Mouse (Mus musculus) hindbrain, postnatal 0 days (tissue): Measurements from ENCODE around the gene Mrps31. TPM values are rescaled to one million over a fixed set of nuclear protein-coding genes. Genes with fewer than 3 reads are reported as not detected.

Source experiments
- ATAC-seq: fragments of 200-750 bp; cut with Nextera tagmentation; 2 replicates; pipeline ENCODE4 v1.8.0; 2017; ENCODE audit warnings: mild to moderate bottlenecking, moderate TSS enrichment, moderate library complexity
- DNase-seq: peaks from one replicate; pipeline ENCODE4 v3.0.0-alpha.2; 2015; ENCODE audit warnings: low spot score
- H3K27ac ChIP-seq: fragments of 300-500 bp; sonication (generic); 2 replicates; pipeline ENCODE4 v1.5.1; 2014; ENCODE audit warnings: mild to moderate bottlenecking
- H3K27me3 ChIP-seq: fragments of 300-500 bp; sonication (generic); 2 replicates; pipeline ENCODE4 v1.6.1; 2014; ENCODE audit warnings: low read length, mixed read lengths; ENCODE audit not compliant: insufficient read depth
- H3K36me3 ChIP-seq: fragments of 300-500 bp; sonication (generic); 2 replicates; pipeline ENCODE4 v1.6.1; 2014; ENCODE audit warnings: low read length, mixed read lengths; ENCODE audit not compliant: insufficient read depth
- H3K4me1 ChIP-seq: fragments of 300-500 bp; sonication (generic); 2 replicates; pipeline ENCODE4 v1.6.1; 2014; ENCODE audit warnings: antibody characterized with exemption, low read length, mixed read lengths; ENCODE audit not compliant: insufficient read depth
- H3K4me2 ChIP-seq: fragments of 300-500 bp; sonication (generic); 2 replicates; pipeline ENCODE4 v1.6.1; 2014; ENCODE audit warnings: low read depth, mild to moderate bottlenecking, low read length, moderate library complexity, mixed read lengths
- H3K4me3 ChIP-seq: fragments of 300-500 bp; sonication (generic); 2 replicates; pipeline ENCODE4 v1.5.1; 2014; ENCODE audit warnings: low read length
- H3K9ac ChIP-seq: fragments of 300-500 bp; sonication (generic); replicated peaks from 2 replicates; pipeline ENCODE4 v1.6.1; 2014; ENCODE audit warnings: mild to moderate bottlenecking, low read length, moderate library complexity, mixed read lengths
- H3K9me3 ChIP-seq: fragments of 300-500 bp; sonication (generic); 2 replicates; pipeline ENCODE4 v1.6.1; 2016; ENCODE audit warnings: low read length, mixed read lengths
- CTCF ChIP-seq: IDR thresholded peaks from 2 replicates; pipeline ENCODE4 v1.5.1; 2016; ENCODE audit warnings: antibody characterized with exemption, control low read depth, low read depth
- WGBS: fragments of 180-500 bp; shearing (Covaris S2); extraction: QIAGEN DNeasy Blood & Tissue Kit; methylation state at CpG from one replicate; pipeline ENCODE4 v1.1.7; 2014; 5-methylcytosine and 5-hydroxymethylcytosine counted together
- polyA plus RNA-seq: library from polyadenylated mRNA; unstranded; fragments of >200 nt; fragmentation: Nextera tagmentation; extraction: Ambion mirVana; gene quantifications from 2 replicates; pipeline ENCODE4 v1.2.1, GENCODE M21; 2015
- total RNA-seq: library from RNA; depleted of rRNA; stranded (reverse); fragments of >200 nt; gene quantifications from 2 replicates; pipeline ENCODE4 v1.2.3, GENCODE M21; 2014; rRNA removed

Gene Mrps31
- total RNA-seq (14.3 and 18.4 TPM in 2 replicates), polyA plus RNA-seq (31.9 and 33.9 TPM in 2 replicates)

DNA sequence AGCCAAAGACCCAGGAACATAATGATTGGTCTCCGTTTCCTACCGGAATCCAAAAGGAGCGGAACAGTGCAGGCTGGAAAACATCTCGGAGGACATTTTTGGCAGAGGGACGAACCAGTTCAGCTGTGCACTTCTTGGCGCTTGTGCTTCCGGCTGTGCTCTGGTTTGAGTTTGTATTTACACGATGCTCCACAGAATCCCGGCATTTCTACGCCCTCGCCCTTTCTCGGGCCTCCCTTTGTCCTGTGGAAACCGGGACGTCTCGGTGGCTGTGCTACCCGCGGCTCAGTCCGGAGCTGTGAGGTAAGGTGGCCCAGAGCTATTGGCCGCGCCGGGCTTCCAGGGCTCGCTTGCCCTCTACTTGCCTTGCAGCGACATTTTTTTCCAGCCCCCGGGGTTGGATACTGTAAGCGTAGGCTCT, at the start of gene Mrps31:
Gene Mrps31 (plus strand): TSS at position 80 of the 421 bp plus-strand sequence.
- peak within 1 kb of the TSS; percentile 73 for H3K9ac ChIP-seq
- ATAC-seq (peak; percentile 95), DNase-seq (peak; percentile 94)
- no peaks in the 10 kb centered on the region for H3K36me3 ChIP-seq
- no peaks in the 10 kb centered on the region for H3K9me3 ChIP-seq
- no peaks in the 10 kb centered on the region for H3K27me3 ChIP-seq
- peak within 1 kb of the TSS; percentile 79 for H3K27ac ChIP-seq
- TF ChIP-seq CTCF: peak; percentile 24
- 0% methylated on average over 25 of the region's 25 CpGs for WGBS
- H3K4me3 ChIP-seq: peak within 1 kb of the TSS; percentile 76
- H3K4me2 ChIP-seq: peak within 1 kb of the TSS; percentile 78
- H3K4me1 ChIP-seq: no peaks in the 10 kb centered on the region; the same call in 1 of the 2 replicates

DNA sequence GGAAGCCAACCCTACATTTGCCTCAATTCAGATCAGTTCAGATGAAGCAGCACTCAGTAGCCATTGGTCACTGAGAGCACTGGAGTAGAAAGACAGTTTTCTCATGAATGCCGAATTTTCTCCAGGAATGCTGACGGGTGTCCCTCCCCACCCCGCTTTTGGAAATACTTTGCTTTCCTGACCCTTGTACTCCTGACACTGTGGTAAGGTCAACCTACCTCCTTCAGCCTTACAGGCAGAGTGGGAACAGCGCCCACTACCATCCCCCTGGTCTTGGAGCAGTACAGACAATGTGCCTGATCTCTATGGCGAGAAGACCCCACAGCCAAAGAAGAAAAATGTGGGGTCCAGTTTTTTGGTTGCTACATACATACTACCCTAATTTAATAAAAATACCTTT, 34.9 kb upstream of the Mrps31 start:
- DNase-seq (no peak), ATAC-seq (no peak)
- no peak overlapping the region for H3K4me2 ChIP-seq
- no peak overlapping the region for H3K27ac ChIP-seq
- WGBS: 89% methylated on average over 5 of the region's 5 CpGs
- no peak for TF ChIP-seq CTCF
- H3K27me3 ChIP-seq: no peaks in the 10 kb centered on the region
- H3K9me3 ChIP-seq: no peaks in the 10 kb centered on the region
- H3K9ac ChIP-seq: no peak overlapping the region
- no peaks in the 10 kb centered on the region for H3K4me1 ChIP-seq
- H3K36me3 ChIP-seq: peaks cover 10% of the 10 kb centered on the region; the same call in 1 of the 2 replicates
- H3K4me3 ChIP-seq: no peak overlapping the region

DNA sequence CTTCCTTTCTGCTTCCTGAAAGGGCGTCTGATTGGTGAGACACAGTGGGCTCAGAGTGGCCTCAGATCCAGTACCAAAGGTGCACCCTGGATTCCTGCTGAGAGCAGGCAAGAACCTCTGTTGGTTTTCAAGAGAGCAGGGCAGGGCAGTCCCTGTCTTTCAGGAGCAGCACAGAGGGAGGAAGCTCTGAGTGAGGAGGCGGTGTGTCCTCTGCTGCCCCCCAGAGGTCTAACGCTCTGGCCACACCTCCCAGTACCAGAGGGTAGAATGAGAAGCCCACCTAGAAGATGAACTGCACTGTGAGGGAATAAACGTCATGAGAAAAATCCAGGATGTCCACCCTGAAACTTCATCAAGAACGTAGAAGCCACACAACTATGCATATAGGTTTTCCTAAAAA, 34.3 kb upstream of the Mrps31 start:
- Histone ChIP-seq H3K27ac (no peak overlapping the region), H3K27me3 (no peaks in the 10 kb centered on the region), H3K4me3 (no peak overlapping the region), H3K9ac (no peak overlapping the region), H3K9me3 (no peaks in the 10 kb centered on the region), H3K36me3 (peaks cover 15% of the 10 kb centered on the region; the same call in 1 of the 2 replicates), H3K4me2 (no peak overlapping the region), H3K4me1 (no peaks in the 10 kb centered on the region)
- peak; percentile 47 for DNase-seq
- ATAC-seq: peak; percentile 80
- TF ChIP-seq CTCF: peak; percentile 67
- WGBS: 38% methylated on average over 5 of the region's 5 CpGs

DNA sequence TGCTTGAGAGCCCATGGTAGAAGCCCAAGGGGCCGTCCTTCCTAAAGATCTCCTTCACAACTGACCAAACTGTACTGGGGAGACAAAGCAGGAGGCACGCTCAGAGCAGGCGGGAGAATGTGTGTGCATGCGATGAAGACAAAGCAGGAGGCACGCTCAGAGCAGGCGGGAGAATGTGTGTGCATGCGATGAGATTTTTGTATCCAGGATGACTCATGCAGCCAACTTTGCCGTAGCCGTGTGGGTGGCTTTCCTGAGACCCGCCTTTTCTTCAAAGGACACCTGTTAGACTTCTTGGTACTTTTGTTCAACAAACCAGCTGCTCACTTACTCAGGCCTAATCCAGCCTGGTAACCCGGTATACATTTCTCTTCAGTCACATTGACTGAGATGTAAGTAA, 30.2 kb upstream of the Mrps31 start:
- Histone ChIP-seq H3K36me3 (peaks cover 22% of the 10 kb centered on the region; the same call in 1 of the 2 replicates), H3K27ac (no peak overlapping the region), H3K27me3 (no peaks in the 10 kb centered on the region), H3K4me2 (no peak overlapping the region), H3K4me3 (no peak overlapping the region), H3K9me3 (no peaks in the 10 kb centered on the region), H3K9ac (no peak overlapping the region), H3K4me1 (no peaks in the 10 kb centered on the region)
- ATAC-seq: no peak
- 96% methylated on average over 11 of the region's 11 CpGs for WGBS
- DNase-seq: no peak
- no peak for TF ChIP-seq CTCF

DNA sequence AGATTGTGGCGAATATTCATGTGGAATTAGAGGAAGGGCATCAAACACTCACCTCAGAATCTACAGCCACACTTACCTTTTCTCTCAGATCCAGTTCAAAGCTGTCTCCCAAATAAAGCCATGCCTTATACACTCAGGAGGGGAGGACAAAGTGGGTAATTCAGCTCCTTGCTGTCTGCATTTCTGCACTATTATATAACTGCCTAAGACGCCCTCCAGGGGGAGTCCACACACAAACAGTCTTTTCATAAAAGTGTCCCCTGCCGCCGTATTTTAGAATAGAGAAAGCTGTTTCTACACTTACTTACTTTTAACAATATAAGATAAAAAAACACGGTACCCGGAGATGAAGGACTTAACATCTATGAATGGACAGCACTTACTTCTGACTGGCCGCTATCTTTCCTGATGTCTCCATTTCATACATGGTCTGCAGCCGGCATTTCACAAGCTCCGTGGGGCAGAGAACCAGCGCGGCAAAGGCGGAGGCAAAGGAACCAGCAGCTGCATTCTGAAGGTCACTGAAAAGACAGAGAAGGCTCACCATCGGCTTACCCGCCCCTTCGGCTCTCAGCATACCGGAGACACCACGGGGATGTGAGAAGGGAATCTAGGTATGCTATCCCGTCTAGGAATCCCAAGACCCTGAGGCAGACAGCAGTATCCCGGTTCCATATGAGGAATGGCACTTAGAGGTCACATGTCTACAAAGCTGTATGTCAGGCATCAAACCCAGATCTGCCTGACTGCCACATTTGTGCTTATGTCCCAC, 28.2 kb upstream of the Mrps31 start:
- 0 out of 2 replicates have a peak, but pooled peaks have one; percentile 43 for ATAC-seq
- H3K36me3 ChIP-seq: peaks cover 18% of the 10 kb centered on the region; the same call in 1 of the 2 replicates
- H3K27me3 ChIP-seq: no peaks in the 10 kb centered on the region
- 83% methylated on average over 19 of the region's 19 CpGs for WGBS
- TF ChIP-seq CTCF: peak; percentile 30; the same call in 1 of the 2 replicates
- H3K9ac ChIP-seq: no peak overlapping the region
- peak; percentile 21 for DNase-seq
- H3K27ac ChIP-seq: no peak overlapping the region
- H3K9me3 ChIP-seq: no peaks in the 10 kb centered on the region
- H3K4me1 ChIP-seq: no peaks in the 10 kb centered on the region
- no peak overlapping the region for H3K4me2 ChIP-seq
- no peak overlapping the region for H3K4me3 ChIP-seq

DNA sequence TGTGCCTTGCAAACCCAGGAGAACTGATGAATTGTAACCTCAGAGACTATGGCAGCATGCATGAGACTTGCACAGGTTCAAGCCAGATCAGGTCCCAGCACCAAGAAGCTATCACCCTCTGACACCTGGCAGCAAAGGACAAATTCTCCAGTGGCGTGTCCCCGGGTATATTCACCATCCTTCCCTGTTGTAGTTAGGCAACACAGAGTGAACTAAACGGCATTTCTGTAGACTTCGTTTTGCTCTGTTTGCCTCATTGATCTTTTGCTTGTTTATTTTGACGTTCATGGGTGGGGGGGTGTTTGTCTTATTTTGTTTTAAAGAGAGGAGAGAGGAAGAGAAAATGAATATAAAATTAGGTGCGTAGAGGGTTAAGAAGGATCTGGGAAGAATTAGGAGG, 26.0 kb upstream of the Mrps31 start:
- peaks cover 16% of the 10 kb centered on the region; the same call in 1 of the 2 replicates for H3K36me3 ChIP-seq
- no peak overlapping the region for H3K4me2 ChIP-seq
- no peak for ATAC-seq
- no peak overlapping the region for H3K27ac ChIP-seq
- H3K27me3 ChIP-seq: no peaks in the 10 kb centered on the region
- H3K9ac ChIP-seq: no peak overlapping the region
- no peaks in the 10 kb centered on the region for H3K9me3 ChIP-seq
- no peak for DNase-seq
- no peak for TF ChIP-seq CTCF
- H3K4me1 ChIP-seq: no peaks in the 10 kb centered on the region
- 88% methylated on average over 6 of the region's 6 CpGs for WGBS
- H3K4me3 ChIP-seq: no peak overlapping the region

DNA sequence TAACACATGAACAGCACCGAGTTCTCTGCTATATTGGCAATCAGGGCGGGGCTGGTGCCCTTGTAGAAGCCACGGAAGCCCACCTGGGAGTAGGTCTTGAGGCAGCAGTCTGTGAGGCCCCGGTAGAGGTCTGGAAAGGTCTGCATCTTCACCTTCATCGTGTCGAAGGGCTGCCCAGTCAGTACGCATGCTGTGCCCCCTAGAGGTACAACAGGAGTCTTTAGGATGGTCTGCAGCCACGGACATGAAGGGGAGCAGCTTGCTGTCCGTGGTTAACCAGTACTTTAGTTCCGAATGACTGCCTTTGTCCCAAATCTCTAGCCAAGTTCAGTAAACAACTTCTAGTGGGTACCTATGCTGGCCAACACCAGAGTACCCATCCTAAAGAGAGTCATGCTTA, 21.3 kb upstream of the Mrps31 start:
- 83% methylated on average over 10 of the region's 10 CpGs for WGBS
- Histone ChIP-seq H3K27ac (no peak overlapping the region), H3K36me3 (0 out of 2 replicates have a peak, but pooled peaks cover 4% of the 10 kb centered on the region), H3K4me3 (no peak overlapping the region), H3K4me2 (no peak overlapping the region), H3K27me3 (no peaks in the 10 kb centered on the region), H3K9ac (no peak overlapping the region), H3K9me3 (no peaks in the 10 kb centered on the region), H3K4me1 (no peaks in the 10 kb centered on the region)
- DNase-seq (no peak), ATAC-seq (no peak)
- no peak for TF ChIP-seq CTCF
